Mouse (Mus musculus) left cerebral cortex, adult 11 months (tissue): Measurements from ENCODE around the gene 5430427O19Rik.

Experiments
- DNase-seq: peaks from one replicate; pipeline ENCODE4 v3.0.0; 2022; ENCODE audit warnings: low spot score

5430427O19Rik gene

GRCm38 (mm10) chrX:85869914-85870483 is at the start of gene 5430427O19Rik:
Gene 5430427O19Rik (plus strand): TSS chrX:85870354.
- no peak for DNase-seq

DNA sequence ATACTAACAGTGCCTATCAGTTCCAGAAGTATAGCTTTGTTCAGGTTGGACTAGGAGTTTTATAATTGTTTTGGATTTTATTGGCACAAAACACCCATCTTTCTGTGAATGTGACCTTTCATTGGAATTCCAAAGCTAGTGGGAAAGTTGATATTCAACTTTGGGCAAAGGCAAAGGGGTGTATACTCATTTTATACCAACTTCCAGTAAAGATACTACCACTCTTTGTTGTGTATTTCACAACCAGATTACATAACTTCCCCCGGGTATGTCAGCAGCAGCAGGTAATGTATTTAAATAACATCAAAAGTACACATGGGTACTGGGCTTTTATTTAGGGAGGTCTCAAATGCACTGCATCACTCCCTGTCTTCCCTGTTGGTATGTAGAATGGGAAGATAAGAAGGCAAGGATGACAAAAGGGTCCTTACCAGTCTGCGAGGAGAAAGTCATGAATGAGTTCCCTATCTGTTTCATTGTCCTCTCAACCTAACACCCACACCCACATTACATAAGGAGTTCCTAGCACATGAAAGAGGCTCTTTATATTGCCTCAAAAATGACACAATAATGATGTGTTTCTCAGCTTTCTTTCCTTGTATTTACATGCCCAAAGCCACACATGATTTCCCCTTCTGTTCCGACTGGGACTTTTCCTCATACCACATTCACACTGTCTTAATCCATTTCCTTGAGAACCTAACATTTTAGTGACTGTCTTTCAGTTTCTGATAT is 42.3 kb upstream of the 5430427O19Rik start:
- DNase-seq: no peak

DNA sequence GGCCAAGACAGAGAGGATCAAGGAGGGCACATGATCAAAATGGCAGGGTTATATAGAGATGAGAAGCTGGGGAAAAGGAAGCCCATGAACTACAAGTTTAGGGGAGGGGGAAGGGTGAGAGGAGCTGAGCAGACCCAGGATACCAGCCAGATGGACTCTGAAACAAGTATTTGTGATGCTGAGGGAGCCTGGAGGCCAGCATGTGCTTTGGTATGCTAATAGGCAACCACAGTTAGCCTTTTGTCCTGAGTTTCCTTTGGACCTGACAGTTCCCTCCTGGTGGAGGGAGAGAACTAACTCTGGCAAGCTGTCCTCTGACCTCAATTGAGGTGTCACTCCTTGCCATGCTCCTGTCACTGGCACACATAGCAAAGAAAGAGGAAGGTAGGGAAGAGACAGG is 41.2 kb upstream of the 5430427O19Rik start:
- peak; percentile 4 for DNase-seq

GRCm38 (mm10) chrX:85839174-85839573 is 31.0 kb upstream of the 5430427O19Rik start:
- DNase-seq: no peak

GRCm38 (mm10) chrX:85855938-85856337 is 14.2 kb upstream of the 5430427O19Rik start:
- no peak for DNase-seq

DNA sequence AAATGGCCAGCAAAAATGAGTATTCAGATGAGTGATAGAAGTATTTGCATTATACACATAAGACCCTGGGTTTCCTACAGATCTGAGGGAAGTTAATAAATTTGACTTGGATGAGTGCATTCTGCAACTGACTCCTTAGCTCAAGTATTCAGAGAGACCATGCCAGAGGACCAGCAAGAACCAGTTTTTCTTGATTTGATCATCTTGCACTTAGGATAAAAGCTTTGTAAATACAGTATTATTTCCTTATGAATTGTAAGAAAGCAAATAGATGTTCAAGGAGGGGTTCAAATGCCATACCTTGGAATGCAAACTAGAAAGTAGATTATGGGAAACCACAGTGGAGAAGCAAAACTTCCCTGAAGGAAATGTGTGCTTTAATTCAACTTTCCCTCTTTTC is 13.0 kb upstream of the 5430427O19Rik start:
- DNase-seq: no peak

DNA sequence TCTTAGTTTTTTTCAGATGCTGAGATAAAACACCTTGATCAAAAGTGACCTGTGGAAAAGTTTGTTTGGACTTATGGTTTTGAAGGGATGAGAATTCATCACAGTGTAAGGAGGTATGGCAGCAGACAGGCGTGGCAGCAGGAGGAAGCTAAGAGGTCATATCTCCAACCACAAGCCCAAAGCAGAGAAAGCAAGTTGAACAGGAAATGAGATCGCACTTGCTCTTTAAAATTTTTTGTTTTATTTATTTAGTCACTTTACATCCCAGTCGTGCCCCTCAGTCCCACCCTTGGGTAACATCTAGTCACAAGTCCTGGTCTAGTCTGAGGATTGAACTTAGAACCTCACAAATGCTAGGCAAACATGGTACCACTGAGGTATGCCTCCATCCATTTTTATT is 2.1 kb upstream of the 5430427O19Rik start:
- no peak for DNase-seq

DNA sequence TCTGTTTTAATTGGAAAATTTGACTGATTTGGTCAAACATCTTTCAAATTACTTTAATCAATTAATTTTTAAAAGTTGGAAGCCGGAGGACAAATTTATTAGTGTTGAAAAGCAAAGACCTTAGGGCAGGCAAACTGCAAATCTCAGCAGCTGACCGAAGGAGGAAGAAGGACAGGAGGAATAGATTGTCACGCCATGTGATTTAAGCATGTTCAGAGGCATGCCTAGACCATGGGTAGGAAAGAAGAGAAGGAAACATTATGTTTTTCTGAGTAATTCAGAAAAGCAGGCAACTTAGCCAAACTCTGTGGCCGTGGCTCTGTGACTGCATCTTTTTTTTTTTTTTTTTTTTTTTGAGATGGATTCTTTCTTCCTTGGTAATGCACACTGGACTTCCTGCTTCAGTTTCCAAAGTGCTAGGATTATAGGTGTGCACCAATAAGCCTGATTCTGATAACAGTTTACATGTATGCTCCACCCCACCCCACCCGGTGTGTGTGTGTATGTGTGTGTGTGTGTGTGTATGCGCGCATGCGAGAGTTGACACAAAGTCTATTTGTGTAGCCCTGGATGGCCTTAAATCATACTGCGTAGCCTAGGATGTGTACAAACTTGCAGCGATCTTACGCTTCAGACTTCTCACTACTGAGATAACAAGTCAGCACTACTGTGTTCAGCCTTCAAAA is 1.4 kb downstream of the 5430427O19Rik start:
- no peak for DNase-seq

DNA sequence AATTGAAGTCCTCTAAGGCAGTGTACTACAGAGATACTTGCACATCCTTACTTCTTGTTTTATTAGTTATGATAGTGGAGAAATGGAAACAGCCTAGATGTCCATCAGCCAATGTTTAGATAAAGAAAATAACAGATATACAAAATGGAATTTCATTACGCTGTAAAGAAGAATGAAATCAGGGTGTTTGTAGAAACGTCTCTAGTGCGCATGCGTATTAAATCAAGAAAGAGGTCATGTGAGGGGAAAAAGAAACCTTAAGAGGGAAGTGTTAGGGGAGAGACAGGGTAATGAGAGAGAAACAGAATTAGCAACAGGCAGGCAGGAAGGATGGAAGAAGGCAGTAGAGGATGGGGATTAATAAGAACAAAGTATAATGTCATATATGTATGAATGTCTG is 4.2 kb downstream of the 5430427O19Rik start:
- no peak for DNase-seq

GRCm38 (mm10) chrX:85875951-85876350 is 5.8 kb downstream of the 5430427O19Rik start:
- DNase-seq: no peak

- no peak for DNase-seq
Measured at GRCm38 (mm10) chrX:85877747-85878146, 7.6 kb downstream of the 5430427O19Rik start.

GRCm38 (mm10) chrX:85878293-85878692 is 8.1 kb downstream of the 5430427O19Rik start:
- no peak for DNase-seq

GRCm38 (mm10) chrX:85879198-85879977 is 9.2 kb downstream of the 5430427O19Rik start:
- no peak for DNase-seq

DNA sequence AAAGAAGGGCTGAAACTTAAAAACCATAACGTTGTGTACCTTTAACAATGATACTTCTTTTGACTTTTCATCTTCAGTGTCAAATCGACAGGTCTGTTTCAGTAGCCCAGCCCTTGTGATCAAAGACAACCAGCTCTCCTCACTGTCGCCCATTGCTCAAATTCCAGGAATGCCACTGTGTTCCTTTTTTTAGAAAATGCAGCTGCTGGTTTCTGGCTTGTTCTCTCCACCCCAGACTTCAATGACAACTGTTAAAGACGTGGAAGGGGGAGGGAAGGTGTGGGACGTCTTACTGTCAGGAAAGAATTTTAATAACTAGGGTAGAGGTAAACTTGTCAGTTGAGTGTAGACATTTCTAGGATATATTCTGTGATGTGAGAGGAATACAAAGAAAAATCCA is 16.5 kb downstream of the 5430427O19Rik start:
- DNase-seq: no peak

DNA sequence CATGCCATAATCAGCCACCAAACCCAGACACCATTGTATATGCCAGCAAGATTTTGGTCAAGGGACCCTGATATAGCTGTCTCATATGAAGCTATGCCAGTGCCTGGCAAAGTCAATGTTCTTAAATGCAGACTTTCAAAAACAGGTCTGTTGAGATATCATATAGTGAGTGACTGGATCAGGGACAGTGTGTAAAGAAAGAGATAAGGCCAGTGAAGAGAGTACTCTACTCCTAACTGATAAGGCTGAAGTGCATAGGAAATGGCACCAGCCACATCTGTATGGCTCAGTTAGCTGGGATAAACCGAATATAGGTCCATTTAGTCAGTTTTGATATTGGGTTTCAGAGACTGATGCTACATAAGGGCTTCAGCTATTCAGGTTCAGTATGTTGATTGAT is 31.0 kb downstream of the 5430427O19Rik start:
- no peak for DNase-seq

- DNase-seq: no peak
Measured at GRCm38 (mm10) chrX:85919034-85919433, 48.9 kb downstream of the 5430427O19Rik start.

DNA sequence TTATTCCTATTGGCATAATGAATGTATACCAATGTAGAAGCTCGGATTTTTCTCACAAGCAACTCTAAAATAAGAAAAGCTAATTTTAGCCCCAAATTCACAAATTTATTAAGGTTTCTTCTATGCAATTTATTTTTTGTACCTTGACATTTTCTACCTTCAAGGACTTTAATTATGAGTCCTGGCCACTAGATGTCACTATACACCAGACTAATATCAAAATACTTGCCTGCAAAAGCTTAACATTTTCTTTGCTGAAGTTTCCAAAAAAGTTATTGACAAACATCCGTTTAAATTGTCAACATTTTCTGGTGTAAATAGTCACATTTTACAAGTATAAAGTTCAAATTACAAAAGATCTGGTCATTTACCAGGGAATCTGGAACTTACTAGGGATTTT is 62.8 kb downstream of the 5430427O19Rik start:
- DNase-seq: no peak
